Mouse (Mus musculus) lung, postnatal 10 days (tissue): ENCODE data around the gene Adcy5.

Experiments
- DNase-seq: peaks from one replicate; pipeline ENCODE4 v3.0.0; 2021

Adcy5 gene

GRCm38 (mm10) chr16:35208796-35209195, 54.1 kb downstream of the Adcy5 start:
- no peak for DNase-seq

GRCm38 (mm10) chr16:35209753-35210152, 55.1 kb downstream of the Adcy5 start:
- DNase-seq = no peak

- DNase-seq = no peak
These were observed 60.4 kb downstream of the Adcy5 start for GRCm38 (mm10) chr16:35215047-35215446.

- DNase-seq = peak; percentile 80
These were observed 60.8 kb downstream of the Adcy5 start for GRCm38 (mm10) chr16:35215498-35215897.

- no peak for DNase-seq
These were observed 62.3 kb downstream of the Adcy5 start for GRCm38 (mm10) chr16:35216826-35217491.

GRCm38 (mm10) chr16:35220412-35220811, 65.7 kb downstream of the Adcy5 start:
- DNase-seq = no peak

- no peak for DNase-seq
These were observed 66.9 kb downstream of the Adcy5 start for GRCm38 (mm10) chr16:35221581-35221980.

- no peak for DNase-seq
These were observed 69.3 kb downstream of the Adcy5 start for GRCm38 (mm10) chr16:35223930-35224329.

GRCm38 (mm10) chr16:35224716-35225115, 70.0 kb downstream of the Adcy5 start:
- no peak for DNase-seq

- no peak for DNase-seq
These were observed 74.9 kb downstream of the Adcy5 start for GRCm38 (mm10) chr16:35229582-35229981.

- DNase-seq = peak; percentile 68
These were observed 77.6 kb downstream of the Adcy5 start for GRCm38 (mm10) chr16:35232153-35232750.

- no peak for DNase-seq
These were observed 78.7 kb downstream of the Adcy5 start for GRCm38 (mm10) chr16:35233329-35233728.

- no peak for DNase-seq
These were observed 82.4 kb downstream of the Adcy5 start for GRCm38 (mm10) chr16:35237091-35237490.

- DNase-seq = no peak
These were observed 84.8 kb downstream of the Adcy5 start for GRCm38 (mm10) chr16:35239318-35239965.

GRCm38 (mm10) chr16:35239966-35240730, 85.5 kb downstream of the Adcy5 start:
- no peak for DNase-seq

- no peak for DNase-seq
These were observed 92.7 kb downstream of the Adcy5 start for GRCm38 (mm10) chr16:35247364-35247763.

- DNase-seq = no peak
These were observed 94.1 kb downstream of the Adcy5 start for GRCm38 (mm10) chr16:35248825-35249224.

- no peak for DNase-seq
These were observed 95.1 kb downstream of the Adcy5 start for GRCm38 (mm10) chr16:35249763-35250162.

- DNase-seq = no peak
These were observed 97.0 kb downstream of the Adcy5 start for GRCm38 (mm10) chr16:35251690-35252089.

- no peak for DNase-seq
These were observed 98.3 kb downstream of the Adcy5 start for GRCm38 (mm10) chr16:35252967-35253366.

- DNase-seq = no peak
These were observed 101.3 kb downstream of the Adcy5 start for GRCm38 (mm10) chr16:35255981-35256380.

- peak; percentile 90 for DNase-seq
These were observed 115.8 kb downstream of the Adcy5 start for GRCm38 (mm10) chr16:35270353-35270934.

GRCm38 (mm10) chr16:35270945-35271344, 116.3 kb downstream of the Adcy5 start:
- DNase-seq = no peak
